Mouse (Mus musculus): ENCODE results near the gene Gtf2ird1.
"Not testable (repeated sequence)": the region's sequence is repeated elsewhere in the genome, so short reads cannot be mapped to it uniquely, and the experiment has no call there.

GRCm38 (mm10) chr5:134343530-134343929 is 113.0 kb downstream of the Gtf2ird1 start:
- TF ChIP-seq CTCF, POLR2A (IDR thresholded peaks at IDR 0.05; ENCODE audit: extremely low read depth, insufficient read depth, low read length): not testable (repeated sequence)
